Mouse (Mus musculus): Measurements from ENCODE around the gene Zfp36l1. TPM values are rescaled to one million over a fixed set of nuclear protein-coding genes. Genes with fewer than 3 reads are reported as not detected.

The Zfp36l1 gene
- polyA plus RNA-seq, 1 experiment from 2014 or later = 52.3 TPM

- no peaks in the 10 kb centered on the region for H3K27me3 ChIP-seq (ENCODE audit: control insufficient read depth, insufficient read depth, low read length)
- no peak overlapping the region for H3K9ac ChIP-seq (replicated peaks; ENCODE audit: low read length)
- no peak overlapping the region for H3K4me2 ChIP-seq (ENCODE audit: low read length)
- whole genome bisulfite sequencing = 89% methylated on average over 8 of the region's 8 CpGs
- H3K4me1 ChIP-seq (ENCODE audit: control insufficient read depth, insufficient read depth, low read length) = peaks cover 19% of the 10 kb centered on the region
- DNase-seq (no peak), ATAC-seq (ENCODE audit: low FRiP score, low TSS enrichment) (no peak)
- no peak overlapping the region for H3K4me3 ChIP-seq (replicated peaks; ENCODE audit: low read depth, low read length)
- H3K36me3 ChIP-seq (ENCODE audit: control insufficient read depth, insufficient read depth, low read length) = no peaks in the 10 kb centered on the region
- no peaks in the 10 kb centered on the region for H3K9me3 ChIP-seq (ENCODE audit: control insufficient read depth, low read length)
- no peak overlapping the region for H3K27ac ChIP-seq (replicated peaks; ENCODE audit: low read depth, low read length)
Observed at GRCm38 (mm10) chr12:80135173-80135572, 22.4 kb upstream of the Zfp36l1 start.

- no peak overlapping the region for H3K27ac ChIP-seq (replicated peaks; ENCODE audit: low read depth, low read length)
- DNase-seq = peak; percentile 44
Observed at GRCm38 (mm10) chr12:80133011-80133545, 20.3 kb upstream of the Zfp36l1 start.

GRCm38 (mm10) chr12:80132250-80133003 is 19.6 kb upstream of the Zfp36l1 start:
- H3K9ac ChIP-seq (replicated peaks; ENCODE audit: low read length) = peak overlapping the region; percentile 97
- peak overlapping the region; percentile 98 for H3K27ac ChIP-seq (replicated peaks; ENCODE audit: low read depth, low read length)
- H3K4me1 ChIP-seq (ENCODE audit: control insufficient read depth, insufficient read depth, low read length) = peaks cover 24% of the 10 kb centered on the region
- no peaks in the 10 kb centered on the region for H3K9me3 ChIP-seq (ENCODE audit: control insufficient read depth, low read length)
- no peaks in the 10 kb centered on the region for H3K36me3 ChIP-seq (ENCODE audit: control insufficient read depth, insufficient read depth, low read length)
- ATAC-seq (ENCODE audit: low FRiP score, low TSS enrichment) = peak; percentile 88
- DNase-seq = peak; percentile 94
- H3K4me3 ChIP-seq (replicated peaks; ENCODE audit: low read depth, low read length) = peak overlapping the region; percentile 66
- peak overlapping the region; percentile 77 for H3K4me2 ChIP-seq (ENCODE audit: low read length)
- no peaks in the 10 kb centered on the region for H3K27me3 ChIP-seq (ENCODE audit: control insufficient read depth, insufficient read depth, low read length)
- 1% methylated on average over 66 of the region's 66 CpGs for WGBS

More at GRCm38 (mm10) chr12:80133011-80133545, 20.3 kb upstream of the Zfp36l1 start:
- Histone ChIP-seq H3K9ac (replicated peaks; ENCODE audit: low read length) (no peak overlapping the region), H3K4me1 (ENCODE audit: control insufficient read depth, insufficient read depth, low read length) (peaks cover 24% of the 10 kb centered on the region), H3K4me2 (ENCODE audit: low read length) (peak overlapping the region; percentile 77; the same call in 1 of the 2 replicates), H3K27me3 (ENCODE audit: control insufficient read depth, insufficient read depth, low read length) (no peaks in the 10 kb centered on the region), H3K36me3 (ENCODE audit: control insufficient read depth, insufficient read depth, low read length) (no peaks in the 10 kb centered on the region), H3K4me3 (replicated peaks; ENCODE audit: low read depth, low read length) (no peak overlapping the region), H3K9me3 (ENCODE audit: control insufficient read depth, low read length) (no peaks in the 10 kb centered on the region)
- 39% methylated on average over 9 of the region's 9 CpGs for WGBS
- ATAC-seq (ENCODE audit: low FRiP score, low TSS enrichment) = peak; percentile 38; the same call in 1 of the 2 replicates

- H3K27ac ChIP-seq (replicated peaks; ENCODE audit: low read depth, low read length) = peak overlapping the region; percentile 98
- peak overlapping the region; percentile 77 for H3K4me2 ChIP-seq (ENCODE audit: low read length)
- 50% methylated on average over 17 of the region's 17 CpGs for WGBS
- H3K36me3 ChIP-seq (ENCODE audit: control insufficient read depth, insufficient read depth, low read length) = no peaks in the 10 kb centered on the region
- peaks cover 24% of the 10 kb centered on the region for H3K4me1 ChIP-seq (ENCODE audit: control insufficient read depth, insufficient read depth, low read length)
- H3K9ac ChIP-seq (replicated peaks; ENCODE audit: low read length) = peak overlapping the region; percentile 97
- H3K4me3 ChIP-seq (replicated peaks; ENCODE audit: low read depth, low read length) = peak overlapping the region; percentile 66
- no peak for DNase-seq
- H3K9me3 ChIP-seq (ENCODE audit: control insufficient read depth, low read length) = no peaks in the 10 kb centered on the region
- H3K27me3 ChIP-seq (ENCODE audit: control insufficient read depth, insufficient read depth, low read length) = no peaks in the 10 kb centered on the region
- 0 out of 2 replicates have a peak, but pooled peaks have one; percentile 3 for ATAC-seq (ENCODE audit: low FRiP score, low TSS enrichment)
Observed at GRCm38 (mm10) chr12:80131359-80132249, 18.8 kb upstream of the Zfp36l1 start.

GRCm38 (mm10) chr12:80130558-80131358 is 17.9 kb upstream of the Zfp36l1 start:
- Histone ChIP-seq H3K9me3 (ENCODE audit: control insufficient read depth, low read length) (no peaks in the 10 kb centered on the region), H3K27ac (replicated peaks; ENCODE audit: low read depth, low read length) (peak overlapping the region; percentile 98), H3K36me3 (ENCODE audit: control insufficient read depth, insufficient read depth, low read length) (no peaks in the 10 kb centered on the region), H3K4me2 (ENCODE audit: low read length) (peak overlapping the region; percentile 77), H3K9ac (replicated peaks; ENCODE audit: low read length) (0 out of 2 replicates have a peak overlapping the region, but pooled peaks have one; percentile 1), H3K4me1 (ENCODE audit: control insufficient read depth, insufficient read depth, low read length) (peaks cover 24% of the 10 kb centered on the region), H3K4me3 (replicated peaks; ENCODE audit: low read depth, low read length) (no peak overlapping the region), H3K27me3 (ENCODE audit: control insufficient read depth, insufficient read depth, low read length) (no peaks in the 10 kb centered on the region)
- ATAC-seq (ENCODE audit: low FRiP score, low TSS enrichment) (peak; percentile 49), DNase-seq (peak; percentile 78)
- WGBS = 14% methylated on average over 6 of the region's 6 CpGs

- Histone ChIP-seq H3K27me3 (ENCODE audit: control insufficient read depth, insufficient read depth, low read length) (no peaks in the 10 kb centered on the region), H3K9ac (replicated peaks; ENCODE audit: low read length) (no peak overlapping the region), H3K9me3 (ENCODE audit: control insufficient read depth, low read length) (no peaks in the 10 kb centered on the region), H3K4me1 (ENCODE audit: control insufficient read depth, insufficient read depth, low read length) (peaks cover 24% of the 10 kb centered on the region), H3K4me3 (replicated peaks; ENCODE audit: low read depth, low read length) (no peak overlapping the region), H3K27ac (replicated peaks; ENCODE audit: low read depth, low read length) (no peak overlapping the region), H3K36me3 (ENCODE audit: control insufficient read depth, insufficient read depth, low read length) (no peaks in the 10 kb centered on the region), H3K4me2 (ENCODE audit: low read length) (no peak overlapping the region)
- ATAC-seq (ENCODE audit: low FRiP score, low TSS enrichment) = no peak
- no peak for DNase-seq
- WGBS = 98% methylated on average over 8 of the region's 8 CpGs
Observed at GRCm38 (mm10) chr12:80129531-80129930, 16.7 kb upstream of the Zfp36l1 start.

GRCm38 (mm10) chr12:80127191-80127762 is 14.5 kb upstream of the Zfp36l1 start:
- ATAC-seq (ENCODE audit: low FRiP score, low TSS enrichment) = no peak
- Histone ChIP-seq H3K36me3 (ENCODE audit: control insufficient read depth, insufficient read depth, low read length) (no peaks in the 10 kb centered on the region), H3K9me3 (ENCODE audit: control insufficient read depth, low read length) (no peaks in the 10 kb centered on the region), H3K4me3 (replicated peaks; ENCODE audit: low read depth, low read length) (no peak overlapping the region), H3K4me1 (ENCODE audit: control insufficient read depth, insufficient read depth, low read length) (peaks cover 28% of the 10 kb centered on the region), H3K27me3 (ENCODE audit: control insufficient read depth, insufficient read depth, low read length) (no peaks in the 10 kb centered on the region), H3K4me2 (ENCODE audit: low read length) (no peak overlapping the region), H3K27ac (replicated peaks; ENCODE audit: low read depth, low read length) (no peak overlapping the region), H3K9ac (replicated peaks; ENCODE audit: low read length) (no peak overlapping the region)
- WGBS = 81% methylated on average over 5 of the region's 5 CpGs
- no peak for DNase-seq

- Histone ChIP-seq H3K4me3 (replicated peaks; ENCODE audit: low read depth, low read length) (no peak overlapping the region), H3K9me3 (ENCODE audit: control insufficient read depth, low read length) (no peaks in the 10 kb centered on the region), H3K27ac (replicated peaks; ENCODE audit: low read depth, low read length) (no peak overlapping the region), H3K36me3 (ENCODE audit: control insufficient read depth, insufficient read depth, low read length) (no peaks in the 10 kb centered on the region), H3K4me2 (ENCODE audit: low read length) (no peak overlapping the region), H3K4me1 (ENCODE audit: control insufficient read depth, insufficient read depth, low read length) (peaks cover 11% of the 10 kb centered on the region), H3K9ac (replicated peaks; ENCODE audit: low read length) (no peak overlapping the region), H3K27me3 (ENCODE audit: control insufficient read depth, insufficient read depth, low read length) (no peaks in the 10 kb centered on the region)
- 94% methylated on average over 5 of the region's 5 CpGs for WGBS
- DNase-seq = no peak
- ATAC-seq (ENCODE audit: low FRiP score, low TSS enrichment) = no peak
Observed at GRCm38 (mm10) chr12:80125316-80125715, 12.5 kb upstream of the Zfp36l1 start.
